Mouse (Mus musculus) testis, postnatal 14 days (tissue): ENCODE data around the gene Rwdd3.

Experiments used
- DNase-seq: peaks from one replicate; pipeline ENCODE4 v3.0.0; 2021; ENCODE audit warnings: low spot score

Gene Rwdd3

DNA sequence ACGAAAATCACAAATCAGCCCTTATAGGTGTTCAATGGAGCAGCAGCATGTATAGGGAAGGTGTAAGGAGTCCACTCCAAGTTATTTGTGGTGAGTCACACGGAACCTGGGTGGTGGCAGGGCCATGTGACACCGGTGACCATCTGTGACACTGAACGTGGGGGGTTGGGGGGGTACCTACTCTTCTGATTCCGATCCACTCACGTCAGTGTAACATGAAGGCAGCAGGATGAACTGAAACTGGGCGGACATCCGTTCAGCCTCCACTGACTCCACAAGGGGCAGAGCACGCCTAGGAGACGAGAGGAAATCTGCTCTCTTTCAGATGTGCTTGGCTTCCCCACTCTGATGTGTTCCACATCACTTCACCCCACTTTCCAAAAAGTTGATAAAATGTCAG lies 11.9 kb downstream of the Rwdd3 start:
- no peak for DNase-seq

- DNase-seq = no peak
These were observed 12.6 kb downstream of the Rwdd3 start for GRCm38 (mm10) chr3:121158901-121159351.

GRCm38 (mm10) chr3:121157546-121158330 lies 13.8 kb downstream of the Rwdd3 start:
- no peak for DNase-seq

DNA sequence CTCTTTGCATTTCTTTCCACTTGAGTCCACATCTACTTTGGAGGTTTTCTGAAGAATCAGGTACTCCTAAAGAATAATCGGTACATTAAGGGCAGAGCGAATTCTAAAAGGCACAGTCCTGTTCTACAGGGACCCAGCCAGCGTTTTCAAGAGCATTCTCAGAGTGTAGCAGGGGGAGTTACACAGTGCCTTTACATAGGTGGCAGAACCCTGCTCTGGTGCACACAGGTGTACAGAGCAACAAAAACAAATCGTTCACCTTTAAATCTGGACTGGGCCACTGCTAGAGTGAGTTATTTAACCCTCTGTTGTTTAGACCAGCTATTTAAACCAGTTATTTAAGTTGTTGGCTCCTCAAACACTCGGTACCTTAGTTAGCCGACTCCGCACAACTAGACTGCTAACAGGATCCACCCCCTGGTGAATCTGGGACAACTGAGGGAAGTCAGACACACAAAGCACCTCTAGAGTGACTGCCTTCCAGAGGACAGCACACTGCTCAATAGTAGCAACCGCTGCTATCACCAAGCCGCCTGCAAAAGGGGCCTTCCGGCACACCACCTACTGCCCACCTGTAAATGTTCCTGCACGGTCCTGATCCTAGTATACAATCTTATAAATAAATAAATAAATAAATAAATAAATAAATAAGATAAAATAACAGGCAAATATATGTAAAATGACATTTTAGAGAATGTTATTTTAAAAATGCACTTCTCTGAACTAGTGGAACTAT lies 14.9 kb downstream of the Rwdd3 start:
- no peak for DNase-seq

DNA sequence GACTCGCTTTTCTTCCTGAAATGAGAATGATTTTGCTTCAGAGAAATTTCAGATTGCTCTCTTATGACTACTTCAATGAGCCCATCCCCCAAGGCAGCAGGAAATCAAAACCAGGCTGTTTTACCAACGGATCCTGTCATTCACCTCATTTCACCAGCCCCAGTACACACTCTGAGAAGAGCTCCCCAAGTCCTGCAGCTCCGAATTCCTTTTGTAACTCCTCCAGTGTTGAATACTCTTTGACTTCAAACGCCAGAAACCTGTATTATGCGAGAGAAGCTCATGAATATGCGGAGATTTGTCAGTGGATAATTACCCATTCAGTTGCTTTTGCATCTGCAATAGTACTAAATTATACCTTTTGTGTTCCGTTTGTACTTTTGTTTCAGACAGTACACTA lies 15.5 kb downstream of the Rwdd3 start:
- DNase-seq = no peak

GRCm38 (mm10) chr3:121133937-121134336 lies 37.6 kb downstream of the Rwdd3 start:
- no peak for DNase-seq

- no peak for DNase-seq
These were observed 38.5 kb downstream of the Rwdd3 start for GRCm38 (mm10) chr3:121133039-121133438.

DNA sequence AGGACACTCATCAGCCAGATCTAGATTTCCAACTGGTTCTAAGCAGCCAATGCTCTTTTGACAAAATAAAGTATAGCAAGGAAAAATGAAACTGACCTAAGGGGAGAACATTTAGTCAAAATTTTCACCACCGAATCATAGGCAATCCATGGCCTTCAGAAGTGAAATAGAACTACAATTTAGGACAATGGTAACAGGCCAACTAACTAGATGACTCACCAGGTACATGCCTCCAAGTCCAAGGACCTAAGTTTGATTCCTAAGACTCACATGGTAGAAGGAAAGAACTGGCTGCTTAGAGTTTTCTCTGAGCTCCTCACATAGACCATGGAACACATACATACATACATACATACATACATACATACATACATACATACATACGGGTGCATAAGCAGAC lies 44.3 kb downstream of the Rwdd3 start:
- no peak for DNase-seq

- no peak for DNase-seq
These were observed 45.0 kb downstream of the Rwdd3 start for GRCm38 (mm10) chr3:121126476-121126875.

DNA sequence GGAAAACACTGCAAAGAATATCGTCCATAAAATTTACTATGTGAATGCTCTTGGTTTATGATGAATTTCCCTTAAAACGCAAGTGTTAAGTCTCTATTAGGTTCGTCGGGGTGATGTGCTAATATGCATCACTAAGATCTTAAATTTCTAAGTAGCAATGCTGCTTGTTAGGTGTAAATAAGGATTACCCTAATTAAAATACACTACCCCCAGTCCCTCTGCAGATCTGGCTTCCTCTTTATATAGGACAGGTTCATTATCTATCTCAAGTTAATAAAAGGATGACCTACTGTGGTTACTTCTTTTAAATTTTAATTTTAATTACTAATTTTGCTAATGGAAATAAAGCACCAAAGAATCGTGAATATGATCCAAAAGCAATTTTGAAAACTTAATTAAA lies 50.4 kb downstream of the Rwdd3 start:
- no peak for DNase-seq

DNA sequence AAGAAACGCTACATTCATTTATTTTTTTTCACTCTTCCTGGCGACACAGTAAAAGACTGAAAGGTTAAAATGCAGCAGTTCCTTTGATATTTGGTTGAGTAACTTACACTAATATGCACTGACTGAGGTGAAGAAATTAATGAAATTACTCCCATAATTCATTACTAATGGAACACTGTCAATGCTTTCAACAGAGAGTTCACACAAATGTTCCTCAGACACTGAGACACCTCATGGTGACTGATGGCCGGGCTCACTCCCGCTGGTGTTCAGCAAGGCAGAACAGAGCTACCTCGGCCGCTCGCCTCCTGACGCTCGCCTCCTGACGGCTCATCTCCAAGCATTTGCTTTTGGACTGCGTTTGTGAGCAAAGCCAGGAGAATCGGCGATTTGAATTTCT lies 54.9 kb downstream of the Rwdd3 start:
- no peak for DNase-seq

DNA sequence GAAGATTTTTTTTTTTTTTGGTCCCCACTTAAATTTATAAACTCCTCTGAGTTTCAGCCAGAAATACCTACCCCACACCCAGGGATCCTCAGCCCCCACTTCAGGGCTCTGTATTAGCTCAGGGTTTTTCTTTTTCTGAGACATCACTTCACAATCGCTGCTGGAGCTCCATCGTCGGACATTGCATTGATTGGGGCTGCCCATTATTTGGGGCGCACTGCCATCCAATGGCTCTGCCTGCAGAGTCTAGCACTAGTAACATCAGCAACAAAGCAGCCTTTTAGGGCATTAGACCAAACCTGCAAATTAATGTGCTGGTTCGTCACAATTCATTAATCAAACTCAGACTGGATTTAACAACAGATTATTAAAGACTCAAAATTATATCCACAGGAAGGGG lies 55.4 kb downstream of the Rwdd3 start:
- no peak for DNase-seq

DNA sequence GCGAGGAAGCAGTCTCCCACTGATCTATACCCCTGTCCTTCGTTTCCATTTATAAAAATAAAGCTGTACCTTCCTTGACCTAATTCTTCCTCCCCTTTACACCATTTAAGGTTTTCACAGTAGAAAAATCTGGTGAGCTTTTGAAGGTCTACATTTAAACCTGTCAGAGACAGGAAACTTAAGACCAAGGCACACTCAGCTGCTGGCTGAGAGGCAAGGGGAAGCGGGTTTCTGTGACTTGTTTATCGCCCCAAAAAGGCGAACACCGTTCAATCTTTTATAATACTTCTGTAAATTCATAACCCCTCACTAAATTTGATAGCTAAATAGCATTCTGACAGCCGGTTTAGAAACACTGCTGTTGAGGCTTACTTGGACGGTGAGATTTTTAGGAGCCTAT lies 60.4 kb downstream of the Rwdd3 start:
- no peak for DNase-seq

DNA sequence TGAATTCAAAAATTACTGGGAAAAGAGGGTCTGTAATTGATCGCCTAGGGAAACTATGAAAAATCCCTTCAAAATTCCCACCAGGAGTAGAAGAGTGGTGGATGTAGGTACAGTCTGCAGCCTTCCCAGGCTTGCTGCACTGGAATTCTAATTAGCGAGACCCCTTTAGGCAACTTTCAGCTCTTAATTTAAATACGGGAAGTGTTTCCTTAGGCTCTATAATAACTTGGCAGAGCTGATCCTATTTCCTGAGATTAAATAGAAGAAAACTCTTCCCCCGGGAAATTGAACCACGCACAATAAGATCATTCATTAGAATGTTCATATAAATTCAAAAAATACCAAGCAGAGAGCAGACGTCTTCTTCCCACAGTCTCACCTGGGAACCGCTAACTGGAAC lies 61.1 kb downstream of the Rwdd3 start:
- no peak for DNase-seq

DNA sequence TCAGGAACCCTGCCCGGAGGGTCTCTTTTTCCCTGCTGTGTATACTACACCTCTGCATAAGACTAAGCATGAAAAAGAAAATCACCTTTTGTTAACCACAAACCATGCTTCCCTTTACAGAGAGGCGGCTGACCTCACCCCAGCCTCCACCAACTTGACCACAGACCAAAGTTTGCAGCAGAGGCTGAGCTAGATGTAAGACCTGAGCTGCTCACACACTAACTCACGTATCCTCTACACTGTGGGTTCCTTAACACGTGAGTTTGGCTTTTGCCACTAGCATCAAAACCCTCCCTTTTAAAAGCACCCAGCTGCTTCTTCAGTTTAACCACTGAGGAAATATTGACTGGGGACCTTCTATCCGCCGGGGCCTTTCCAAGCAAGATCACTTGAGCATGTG lies 64.0 kb downstream of the Rwdd3 start:
- DNase-seq = no peak

DNA sequence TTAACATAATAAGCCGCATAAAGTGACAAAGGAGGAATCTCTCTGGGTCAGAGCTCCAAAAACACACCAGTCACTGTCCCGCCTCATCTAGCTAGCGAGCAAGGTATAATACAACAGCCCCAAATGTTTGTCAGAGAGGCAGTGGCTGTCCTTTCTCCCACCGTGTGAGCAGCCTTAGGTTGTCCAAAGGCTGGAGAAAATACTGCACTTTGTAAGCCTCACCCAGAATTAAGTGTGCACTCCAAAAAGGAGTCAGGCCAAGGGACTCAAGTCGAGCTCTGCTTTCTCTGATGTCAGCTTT lies 66.1 kb downstream of the Rwdd3 start:
- no peak for DNase-seq
